Mouse (Mus musculus): ENCODE results near the gene Dtymk. TPM values are rescaled to one million over a fixed set of nuclear protein-coding genes. Genes with fewer than 3 reads are reported as not detected.
A peak's percentile ranks its signal among the peaks of the same experiment; 100 is the strongest.

The Dtymk gene
- polyA plus RNA-seq, 1 experiment from 2014 or later, result 214 TPM

DNA sequence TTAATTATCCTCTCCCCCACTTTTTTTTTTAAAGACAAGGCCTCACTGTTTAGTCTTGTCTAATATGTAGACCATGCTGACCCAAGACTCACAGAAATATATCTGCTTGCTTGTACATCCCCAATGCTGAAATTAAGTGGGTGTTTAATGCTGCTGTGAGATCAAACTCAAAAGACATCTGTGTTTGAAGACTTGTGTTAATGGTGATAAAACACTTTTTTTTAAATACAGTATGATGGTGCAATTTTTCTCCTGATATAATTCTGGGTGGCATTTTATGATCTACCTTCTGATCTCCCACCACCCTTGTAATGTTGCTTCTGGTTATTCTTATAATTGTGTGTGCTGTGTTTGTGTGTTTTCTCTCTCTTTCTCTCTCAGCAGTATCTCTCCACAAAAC lies 45.6 kb downstream of the Dtymk start:
- no peak overlapping the region for H3K9ac ChIP-seq (ENCODE audit: low read depth, low read length)
- DNase-seq (ENCODE audit: low spot score), result no peak
- no peak overlapping the region for H3K27ac ChIP-seq (replicated peaks; ENCODE audit: low read depth, low read length)
- no peaks in the 10 kb centered on the region for H3K36me3 ChIP-seq (ENCODE audit: control insufficient read depth, insufficient read depth, low read length)
- no peak for ATAC-seq (ENCODE audit: low read depth)
- no peak overlapping the region for H3K4me3 ChIP-seq (ENCODE audit: low read depth, low read length)
- H3K27me3 ChIP-seq (replicated peaks; ENCODE audit: control insufficient read depth, insufficient read depth, low read length), result no peaks in the 10 kb centered on the region
- peak overlapping the region; percentile 82; the same call in 1 of the 2 replicates for H3K4me2 ChIP-seq (ENCODE audit: low read depth, low read length)
- H3K4me1 ChIP-seq (ENCODE audit: control insufficient read depth, insufficient read depth, low read length), result peaks cover 11% of the 10 kb centered on the region; the same call in 1 of the 2 replicates
- no peaks in the 10 kb centered on the region for H3K9me3 ChIP-seq (ENCODE audit: control insufficient read depth, low read length)

GRCm38 (mm10) chr1:93755618-93756017 lies 46.1 kb downstream of the Dtymk start:
- 26% methylated on average over 7 of the region's 7 CpGs for WGBS
- peaks cover 11% of the 10 kb centered on the region; the same call in 1 of the 2 replicates for H3K4me1 ChIP-seq (ENCODE audit: control insufficient read depth, insufficient read depth, low read length)
- H3K4me3 ChIP-seq (ENCODE audit: low read depth, low read length), result peak overlapping the region; percentile 95
- H3K36me3 ChIP-seq (ENCODE audit: control insufficient read depth, insufficient read depth, low read length), result peaks cover under 1% of the 10 kb centered on the region; the same call in 1 of the 2 replicates
- H3K9me3 ChIP-seq (ENCODE audit: control insufficient read depth, low read length), result no peaks in the 10 kb centered on the region
- H3K9ac ChIP-seq (ENCODE audit: low read depth, low read length), result peak overlapping the region; percentile 91
- no peaks in the 10 kb centered on the region for H3K27me3 ChIP-seq (replicated peaks; ENCODE audit: control insufficient read depth, insufficient read depth, low read length)
- DNase-seq (ENCODE audit: low spot score) (no peak), ATAC-seq (ENCODE audit: low read depth) (no peak)
- peak overlapping the region; percentile 82 for H3K4me2 ChIP-seq (ENCODE audit: low read depth, low read length)
- no peak overlapping the region for H3K27ac ChIP-seq (replicated peaks; ENCODE audit: low read depth, low read length)

GRCm38 (mm10) chr1:93755291-93755610 lies 46.5 kb downstream of the Dtymk start:
- peak overlapping the region; percentile 82 for H3K4me2 ChIP-seq (ENCODE audit: low read depth, low read length)
- peak overlapping the region; percentile 95 for H3K4me3 ChIP-seq (ENCODE audit: low read depth, low read length)
- 2% methylated on average over 10 of the region's 13 CpGs for WGBS
- ATAC-seq (ENCODE audit: low read depth), result no peak
- no peaks in the 10 kb centered on the region for H3K27me3 ChIP-seq (replicated peaks; ENCODE audit: control insufficient read depth, insufficient read depth, low read length)
- DNase-seq (ENCODE audit: low spot score), result no peak
- H3K4me1 ChIP-seq (ENCODE audit: control insufficient read depth, insufficient read depth, low read length), result peaks cover 11% of the 10 kb centered on the region; the same call in 1 of the 2 replicates
- peak overlapping the region; percentile 91 for H3K9ac ChIP-seq (ENCODE audit: low read depth, low read length)
- H3K9me3 ChIP-seq (ENCODE audit: control insufficient read depth, low read length), result no peaks in the 10 kb centered on the region
- H3K27ac ChIP-seq (replicated peaks; ENCODE audit: low read depth, low read length), result peak overlapping the region; percentile 85
- H3K36me3 ChIP-seq (ENCODE audit: control insufficient read depth, insufficient read depth, low read length), result peaks cover 4% of the 10 kb centered on the region

- peak; percentile 95 for ATAC-seq (ENCODE audit: low read depth)
- peaks cover 11% of the 10 kb centered on the region; the same call in 1 of the 2 replicates for H3K4me1 ChIP-seq (ENCODE audit: control insufficient read depth, insufficient read depth, low read length)
- peak within 1 kb of the TSS; percentile 95 for H3K4me3 ChIP-seq (ENCODE audit: low read depth, low read length)
- WGBS, result under 1% methylated on average over 44 of the region's 121 CpGs
- peak; percentile 95 for DNase-seq (ENCODE audit: low spot score)
- H3K27me3 ChIP-seq (replicated peaks; ENCODE audit: control insufficient read depth, insufficient read depth, low read length), result no peaks in the 10 kb centered on the region
- H3K36me3 ChIP-seq (ENCODE audit: control insufficient read depth, insufficient read depth, low read length), result peaks cover 9% of the 10 kb centered on the region
- H3K9me3 ChIP-seq (ENCODE audit: control insufficient read depth, low read length), result no peaks in the 10 kb centered on the region
- peak within 1 kb of the TSS; percentile 91 for H3K9ac ChIP-seq (ENCODE audit: low read depth, low read length)
- peak within 1 kb of the TSS; percentile 82 for H3K4me2 ChIP-seq (ENCODE audit: low read depth, low read length)
- peak within 1 kb of the TSS; percentile 85 for H3K27ac ChIP-seq (replicated peaks; ENCODE audit: low read depth, low read length)
Measured at GRCm38 (mm10) chr1:93754573-93755290, 47.0 kb downstream of the Dtymk start, which contains the start of gene Thap4. Thap4 (minus strand) TSS chr1:93754864.

GRCm38 (mm10) chr1:93753911-93754572 lies 47.7 kb downstream of the Dtymk start:
- WGBS, result 0% methylated on average over 18 of the region's 59 CpGs
- H3K9me3 ChIP-seq (ENCODE audit: control insufficient read depth, low read length), result no peaks in the 10 kb centered on the region
- no peaks in the 10 kb centered on the region for H3K27me3 ChIP-seq (replicated peaks; ENCODE audit: control insufficient read depth, insufficient read depth, low read length)
- ATAC-seq (ENCODE audit: low read depth) (peak; percentile 19), DNase-seq (ENCODE audit: low spot score) (peak; percentile 26)
- H3K4me1 ChIP-seq (ENCODE audit: control insufficient read depth, insufficient read depth, low read length), result peaks cover 11% of the 10 kb centered on the region; the same call in 1 of the 2 replicates
- peak overlapping the region; percentile 95 for H3K4me3 ChIP-seq (ENCODE audit: low read depth, low read length)
- H3K36me3 ChIP-seq (ENCODE audit: control insufficient read depth, insufficient read depth, low read length), result peaks cover 16% of the 10 kb centered on the region
- H3K9ac ChIP-seq (ENCODE audit: low read depth, low read length), result peak overlapping the region; percentile 91
- peak overlapping the region; percentile 82 for H3K4me2 ChIP-seq (ENCODE audit: low read depth, low read length)
- H3K27ac ChIP-seq (replicated peaks; ENCODE audit: low read depth, low read length), result peak overlapping the region; percentile 85

DNA sequence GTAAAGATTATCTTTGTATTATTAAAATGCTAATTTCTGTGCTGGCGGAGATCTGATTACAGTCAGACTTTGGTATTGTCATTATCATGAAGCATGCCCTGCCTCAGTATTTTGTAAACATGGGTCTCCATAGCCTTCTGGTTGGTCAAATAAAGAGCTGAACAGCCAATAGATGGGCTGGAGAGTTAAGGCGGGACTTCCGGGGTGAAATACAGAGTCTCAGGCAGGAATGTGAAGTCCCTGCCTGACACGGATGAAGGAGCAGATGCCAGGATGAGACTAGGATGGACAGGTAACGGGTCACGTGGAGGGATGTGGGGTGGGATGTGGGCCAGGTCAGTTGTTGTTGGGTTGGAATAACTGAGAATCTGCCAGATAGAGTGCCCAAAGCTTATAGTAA lies 50.4 kb downstream of the Dtymk start, which contains the start of gene Atg4b:
Atg4b (plus strand) TSS at position 211 of the 400 bp plus-strand sequence.
- Histone ChIP-seq H3K9me3 (ENCODE audit: control insufficient read depth, low read length) (no peaks in the 10 kb centered on the region), H3K9ac (ENCODE audit: low read depth, low read length) (no peak within 1 kb of the TSS), H3K4me3 (ENCODE audit: low read depth, low read length) (no peak within 1 kb of the TSS), H3K36me3 (ENCODE audit: control insufficient read depth, insufficient read depth, low read length) (peaks cover 24% of the 10 kb centered on the region), H3K27me3 (replicated peaks; ENCODE audit: control insufficient read depth, insufficient read depth, low read length) (no peaks in the 10 kb centered on the region), H3K27ac (replicated peaks; ENCODE audit: low read depth, low read length) (no peak within 1 kb of the TSS), H3K4me2 (ENCODE audit: low read depth, low read length) (no peak within 1 kb of the TSS), H3K4me1 (ENCODE audit: control insufficient read depth, insufficient read depth, low read length) (peaks cover 11% of the 10 kb centered on the region; the same call in 1 of the 2 replicates)
- DNase-seq (ENCODE audit: low spot score), result no peak
- 81% methylated on average over 6 of the region's 6 CpGs for WGBS
- no peak for ATAC-seq (ENCODE audit: low read depth)

GRCm38 (mm10) chr1:93748539-93748938 lies 53.2 kb downstream of the Dtymk start:
- WGBS, result 96% methylated on average over 1 of the region's 1 CpGs
- Histone ChIP-seq H3K36me3 (ENCODE audit: control insufficient read depth, insufficient read depth, low read length) (peaks cover 24% of the 10 kb centered on the region), H3K4me1 (ENCODE audit: control insufficient read depth, insufficient read depth, low read length) (peaks cover 4% of the 10 kb centered on the region; the same call in 1 of the 2 replicates), H3K9ac (ENCODE audit: low read depth, low read length) (no peak overlapping the region), H3K4me2 (ENCODE audit: low read depth, low read length) (no peak overlapping the region), H3K27ac (replicated peaks; ENCODE audit: low read depth, low read length) (no peak overlapping the region), H3K27me3 (replicated peaks; ENCODE audit: control insufficient read depth, insufficient read depth, low read length) (no peaks in the 10 kb centered on the region), H3K9me3 (ENCODE audit: control insufficient read depth, low read length) (no peaks in the 10 kb centered on the region), H3K4me3 (ENCODE audit: low read depth, low read length) (no peak overlapping the region)
- no peak for DNase-seq (ENCODE audit: low spot score)
- no peak for ATAC-seq (ENCODE audit: low read depth)

- DNase-seq (ENCODE audit: low spot score) (no peak), ATAC-seq (ENCODE audit: low read depth) (no peak)
- H3K4me3 ChIP-seq (ENCODE audit: low read depth, low read length), result no peak overlapping the region
- no peaks in the 10 kb centered on the region for H3K4me1 ChIP-seq (ENCODE audit: control insufficient read depth, insufficient read depth, low read length)
- H3K9ac ChIP-seq (ENCODE audit: low read depth, low read length), result no peak overlapping the region
- peaks cover 29% of the 10 kb centered on the region for H3K36me3 ChIP-seq (ENCODE audit: control insufficient read depth, insufficient read depth, low read length)
- H3K9me3 ChIP-seq (ENCODE audit: control insufficient read depth, low read length), result no peaks in the 10 kb centered on the region
- WGBS, result 88% methylated on average over 5 of the region's 5 CpGs
- H3K4me2 ChIP-seq (ENCODE audit: low read depth, low read length), result no peak overlapping the region
- H3K27me3 ChIP-seq (replicated peaks; ENCODE audit: control insufficient read depth, insufficient read depth, low read length), result no peaks in the 10 kb centered on the region
- no peak overlapping the region for H3K27ac ChIP-seq (replicated peaks; ENCODE audit: low read depth, low read length)
Measured at GRCm38 (mm10) chr1:93746179-93746578, 55.6 kb downstream of the Dtymk start.
